Mouse (Mus musculus) spleen, postnatal 0 days (tissue): ENCODE results near the gene Btnl9. TPM values are rescaled to one million over a fixed set of nuclear protein-coding genes. Genes with fewer than 3 reads are reported as not detected.

Experiments
- polyA plus RNA-seq: library from polyadenylated mRNA; unstranded; fragments of >200 nt; fragmentation: Nextera tagmentation; extraction: Ambion mirVana; gene quantifications from 2 replicates; pipeline ENCODE4 v1.2.1, GENCODE M21; 2015

Gene Btnl9
- 2.3 and 3.0 TPM in 2 replicates for polyA plus RNA-seq

GRCm38 (mm10) chr11:49186955-49187488 lies at the start of gene Btnl9:
Gene Btnl9 (minus strand): TSS chr11:49187159.

GRCm38 (mm10) chr11:49203129-49203768 lies 16.3 kb upstream of the Btnl9 start, which contains the start of gene Zfp62:
Gene Zfp62 (plus strand): TSS chr11:49203292.

GRCm38 (mm10) chr11:49154077-49154476 lies 32.9 kb downstream of the Btnl9 start, which contains the start of gene Olfr1394:
Gene Olfr1394 (plus strand): TSS chr11:49154377.

GRCm38 (mm10) chr11:49141974-49142373 lies 45.0 kb downstream of the Btnl9 start, which contains the start of gene Olfr1395:
Gene Olfr1395 (plus strand): TSS chr11:49142274.

Other genes with a start within 250 kb of the Btnl9 start
- 5.9 and 8.4 TPM in 2 replicates for gene Psme2b, start 241.0 kb downstream of the Btnl9 start, polyA plus RNA-seq
- 0.26 and 0.39 TPM in 2 replicates for gene Olfr56, start 208.3 kb downstream of the Btnl9 start, polyA plus RNA-seq
- 2.0 TPM in 2 replicates for gene 9930111J21Rik1, start 207.8 kb downstream of the Btnl9 start, polyA plus RNA-seq
- gene Gm12185, start 194.9 kb downstream of the Btnl9 start, polyA plus RNA-seq: 0.06 TPM in 1 of 2 replicates, not detected in the other
- 3.0 and 4.5 TPM in 2 replicates for gene Tgtp1, start 193.0 kb downstream of the Btnl9 start, polyA plus RNA-seq
- 3.0 and 4.7 TPM in 2 replicates for gene 9930111J21Rik2, start 135.9 kb downstream of the Btnl9 start, polyA plus RNA-seq
- gene Tgtp2, start 123.0 kb downstream of the Btnl9 start, polyA plus RNA-seq: 5.2 and 8.0 TPM in 2 replicates
- gene Ifi47, start 110.6 kb downstream of the Btnl9 start, polyA plus RNA-seq: 14.6 and 19.2 TPM in 2 replicates
- 0.05 and 0.25 TPM in 2 replicates for gene Olfr1396, start 72.3 kb downstream of the Btnl9 start, polyA plus RNA-seq
- gene Olfr1395, start 44.9 kb downstream of the Btnl9 start, polyA plus RNA-seq: not detected in 2 replicates
- not detected in 2 replicates for gene Olfr1394, start 32.8 kb downstream of the Btnl9 start, polyA plus RNA-seq
- 14.1 and 14.2 TPM in 2 replicates for gene Zfp62, start 16.1 kb upstream of the Btnl9 start, polyA plus RNA-seq
- gene Mgat1, start 57.0 kb upstream of the Btnl9 start, polyA plus RNA-seq: 41.9 and 46.3 TPM in 2 replicates
- gene Olfr1393, start 91.1 kb upstream of the Btnl9 start, polyA plus RNA-seq: 0.04 TPM in 1 of 2 replicates, not detected in the other
- gene Olfr1392, start 98.1 kb upstream of the Btnl9 start, polyA plus RNA-seq: not detected in 2 replicates
- not detected in 2 replicates for gene Olfr10, start 117.6 kb upstream of the Btnl9 start, polyA plus RNA-seq
- not detected in 2 replicates for gene Olfr1391, start 135.6 kb upstream of the Btnl9 start, polyA plus RNA-seq
- not detected in 2 replicates for gene Olfr1390, start 148.0 kb upstream of the Btnl9 start, polyA plus RNA-seq
- gene Olfr1389, start 235.9 kb upstream of the Btnl9 start, polyA plus RNA-seq: not detected in 2 replicates
- gene Olfr1388, start 249.5 kb upstream of the Btnl9 start, polyA plus RNA-seq: 0.04 TPM in 1 of 2 replicates, not detected in the other